Mouse (Mus musculus) C2C12 (cell line): ENCODE measurements at regions not wholly inside any gene's neighbourhood (a gene's known extent, or its start where the extent isn't known, plus 50 kb on each side); places are given as distances from the start of the nearest gene placed in this dataset.

ENCODE experiments used
- H3K27me3 ChIP-seq: one replicate; pipeline ENCODE4 v1.6.1; 2011; ENCODE audit not compliant: control insufficient read depth, insufficient read depth, insufficient read length
- H3K36me3 ChIP-seq: one replicate; pipeline ENCODE4 v1.6.1; 2011; ENCODE audit not compliant: control insufficient read depth, insufficient read depth
- H3K4me3 ChIP-seq: one replicate; pipeline ENCODE4 v1.5.1; 2011; ENCODE audit warnings: mild to moderate bottlenecking, control low read depth; ENCODE audit not compliant: poor library complexity, insufficient read depth, severe bottlenecking
- H3K79me2 ChIP-seq: one replicate; pipeline ENCODE4 v1.6.1; 2011; ENCODE audit not compliant: control insufficient read depth, insufficient read depth
- H3K79me3 ChIP-seq: one replicate; pipeline ENCODE4 v1.6.1; 2011; ENCODE audit warnings: low read depth, control low read depth
- H3ac ChIP-seq: one replicate; pipeline ENCODE3; 2011; ENCODE audit warnings: low read depth; ENCODE audit not compliant: control insufficient read depth, insufficient read length
- CEBPB ChIP-seq: IDR thresholded peaks from one replicate; pipeline ENCODE4 v1.6.1; 2011; ENCODE audit warnings: low read depth, mild to moderate bottlenecking, control low read depth, moderate library complexity
- CTCF ChIP-seq: IDR thresholded peaks from one replicate; pipeline ENCODE4 v1.5.1; 2011; ENCODE audit not compliant: control insufficient read depth, insufficient read depth, insufficient read length
- FOSL1 ChIP-seq: IDR thresholded peaks from one replicate; pipeline ENCODE4 v1.8.0; 2011; ENCODE audit warnings: mild to moderate bottlenecking, low read length; ENCODE audit not compliant: poor library complexity, insufficient read depth, severe bottlenecking
- MAX ChIP-seq: IDR thresholded peaks from one replicate; pipeline ENCODE4 v1.6.1; 2011; ENCODE audit warnings: mild to moderate bottlenecking, control low read depth
- MYOD1 ChIP-seq: IDR thresholded peaks from one replicate; pipeline ENCODE4 v1.6.1; 2011; ENCODE audit warnings: low read depth; ENCODE audit not compliant: control insufficient read depth, insufficient read length
- MYOG ChIP-seq: IDR thresholded peaks from one replicate; pipeline ENCODE4 v1.6.1; 2011; ENCODE audit not compliant: control insufficient read depth, insufficient read length; ENCODE audit errors: extremely low read depth
- USF1 ChIP-seq: IDR thresholded peaks from one replicate; pipeline ENCODE4 v1.6.1; 2011; ENCODE audit warnings: low read depth, mild to moderate bottlenecking, control low read depth, moderate library complexity

DNA sequence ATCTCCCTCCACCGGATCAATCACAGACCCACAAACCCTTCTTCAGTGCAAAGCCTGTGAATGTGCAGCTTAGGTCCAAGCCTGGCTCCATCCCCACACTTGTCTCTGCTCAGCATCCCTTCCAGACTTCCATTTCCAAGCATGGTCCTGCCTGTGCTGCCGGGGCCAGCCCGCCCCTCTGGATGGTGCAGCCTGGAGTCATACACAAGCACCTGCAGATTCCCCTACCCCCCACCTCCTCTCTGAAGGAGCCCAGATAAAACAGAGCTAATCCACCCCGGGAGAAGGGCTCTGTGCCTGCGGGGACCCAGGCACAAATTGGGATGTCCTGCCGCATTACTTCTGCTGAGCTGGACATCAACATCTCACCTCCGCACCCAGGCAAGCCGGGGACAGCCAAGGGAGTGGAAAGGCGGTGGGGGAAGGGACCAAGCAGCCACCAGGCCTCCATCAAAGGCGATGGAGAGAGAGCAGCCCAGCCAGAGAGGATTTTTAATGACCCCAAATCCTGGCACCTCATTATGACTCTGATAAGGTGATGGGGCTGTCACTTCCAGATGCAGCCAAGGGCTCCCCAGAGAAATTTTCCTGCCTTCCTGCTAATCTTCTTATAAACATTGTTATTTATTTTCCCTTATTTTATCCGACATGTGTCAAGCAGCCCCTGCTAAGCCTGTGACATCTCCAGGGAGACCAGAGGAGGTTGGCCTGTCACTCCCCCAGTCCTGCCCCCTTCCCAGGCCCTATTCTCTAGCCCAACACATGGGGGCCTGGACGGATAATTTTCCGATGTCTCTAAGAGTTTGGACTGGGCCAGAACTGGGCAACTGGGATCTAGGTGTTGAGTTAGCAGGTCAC lies 105.5 kb upstream of the Unc5b start:
- no peaks in the 10 kb centered on the region for H3K27me3 ChIP-seq
- H3K79me2 ChIP-seq, result no peaks in the 10 kb centered on the region
- H3K4me3 ChIP-seq, result no peak overlapping the region
- H3K79me3 ChIP-seq, result no peaks in the 10 kb centered on the region
- no peak for TF ChIP-seq MYOG
- no peak for TF ChIP-seq MAX
- TF ChIP-seq USF1, result no peak
- TF ChIP-seq CEBPB, result no peak
- no peak for TF ChIP-seq MYOD1
- TF ChIP-seq FOSL1, result no peak
- no peak for TF ChIP-seq CTCF
- no peaks in the 10 kb centered on the region for H3K36me3 ChIP-seq
- H3ac ChIP-seq, result no peak overlapping the region

DNA sequence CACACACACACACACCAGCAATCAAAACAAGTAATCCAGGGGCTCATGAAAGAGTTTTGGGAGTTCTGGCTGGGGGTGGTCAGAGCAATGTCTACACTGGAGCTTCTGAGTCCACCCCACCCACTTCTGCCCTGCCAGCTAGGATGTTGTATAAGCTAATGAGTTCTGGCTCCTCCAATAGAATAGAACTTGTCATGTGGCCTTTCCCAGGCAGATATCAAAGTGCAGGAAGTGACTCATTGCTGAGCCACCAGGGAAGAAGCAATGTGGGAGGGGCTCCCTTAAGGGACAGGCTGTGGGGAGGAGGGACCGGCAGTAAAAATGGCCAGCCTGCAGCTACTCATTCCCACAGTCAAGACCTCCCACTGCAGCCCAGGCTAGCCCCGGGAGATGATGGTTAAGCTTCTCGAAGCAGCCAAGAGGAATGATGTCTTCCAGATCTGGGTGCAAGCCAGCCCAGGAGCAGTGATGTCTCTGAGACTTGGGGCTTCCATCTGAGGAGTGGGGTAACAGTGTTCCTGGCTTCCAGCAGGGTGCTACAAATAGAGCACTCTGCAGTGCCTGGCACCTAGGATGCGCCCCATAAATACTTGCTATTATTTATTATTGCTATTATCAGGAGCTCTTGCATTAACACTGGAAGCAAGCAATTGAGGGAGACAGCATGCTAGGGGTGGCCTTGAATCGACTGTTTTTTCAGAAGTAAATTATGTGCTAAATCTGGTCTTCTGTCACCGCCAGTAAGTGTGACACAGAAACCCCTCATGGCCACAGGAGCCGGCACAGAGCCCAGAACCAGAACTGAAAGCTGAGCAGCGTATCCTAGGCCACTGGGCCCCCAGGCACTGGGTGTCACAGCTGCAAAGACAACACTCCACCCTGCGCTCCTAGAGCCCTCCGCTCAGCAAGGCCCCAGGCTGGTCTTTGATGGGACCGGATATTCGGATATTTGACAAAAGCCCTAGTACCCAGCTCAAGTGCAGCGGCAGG lies 103.2 kb upstream of the Unc5b start:
- Histone ChIP-seq H3K79me3 (no peaks in the 10 kb centered on the region), H3K36me3 (no peaks in the 10 kb centered on the region), H3K27me3 (no peaks in the 10 kb centered on the region), H3K4me3 (no peak overlapping the region), H3K79me2 (no peaks in the 10 kb centered on the region), H3ac (no peak overlapping the region)
- TF ChIP-seq MYOD1 (no peak), FOSL1 (peak; percentile 76), MAX (peak; percentile 86), USF1 (peak; percentile 89)

DNA sequence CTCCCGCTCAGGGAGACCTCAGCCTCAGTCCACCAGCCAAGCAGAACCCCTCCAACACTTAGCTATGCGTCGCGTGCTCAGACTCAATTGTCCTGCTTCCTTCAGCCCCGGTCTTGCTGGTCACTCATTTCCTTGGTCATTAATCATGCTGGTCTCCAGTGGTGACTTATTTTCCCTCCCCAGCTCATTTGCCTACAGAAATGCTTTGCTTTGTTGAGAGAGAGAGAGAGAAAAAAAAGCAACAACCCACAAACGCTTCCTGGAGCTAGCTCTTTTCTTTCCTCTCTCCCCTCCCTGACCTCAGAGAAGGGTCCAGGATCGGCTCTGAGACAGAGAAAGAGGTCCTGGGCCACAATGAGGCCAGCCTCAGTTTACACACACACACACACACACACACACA lies 102.5 kb upstream of the Unc5b start:
- Histone ChIP-seq H3K27me3 (no peaks in the 10 kb centered on the region), H3K79me3 (no peaks in the 10 kb centered on the region), H3K36me3 (no peaks in the 10 kb centered on the region), H3ac (peak overlapping the region; percentile 78), H3K4me3 (peak overlapping the region; percentile 25), H3K79me2 (no peaks in the 10 kb centered on the region)
- no peak for TF ChIP-seq FOSL1
- TF ChIP-seq CTCF, result no peak
- TF ChIP-seq MYOG, result no peak
- no peak for TF ChIP-seq CEBPB
- TF ChIP-seq USF1, result no peak
- no peak for TF ChIP-seq MYOD1
- no peak for TF ChIP-seq MAX

DNA sequence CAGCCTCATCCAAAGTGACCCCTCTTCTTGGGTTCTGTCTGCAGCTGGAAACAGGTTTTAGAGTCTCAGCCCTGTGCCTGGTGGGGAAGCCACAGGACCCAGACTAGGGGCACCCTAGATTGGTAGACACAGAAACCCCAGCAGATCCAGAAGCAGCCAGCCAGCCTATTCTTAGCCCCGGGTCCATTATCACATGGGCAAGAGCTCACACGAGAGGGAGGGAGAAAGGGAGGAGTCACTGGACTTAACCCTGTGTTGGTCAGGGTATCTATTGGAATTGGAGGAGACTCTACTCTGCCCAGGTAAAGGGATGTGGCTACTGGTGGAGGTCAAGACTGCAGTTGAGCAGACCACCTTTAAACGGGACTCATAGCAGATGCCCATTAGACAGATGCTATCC lies 101.5 kb upstream of the Unc5b start:
- Histone ChIP-seq H3K27me3 (no peaks in the 10 kb centered on the region), H3K4me3 (peak overlapping the region; percentile 25), H3K79me2 (no peaks in the 10 kb centered on the region), H3K36me3 (no peaks in the 10 kb centered on the region), H3ac (no peak overlapping the region), H3K79me3 (no peaks in the 10 kb centered on the region)
- TF ChIP-seq CEBPB (no peak), CTCF (no peak), USF1 (peak; percentile 48), FOSL1 (no peak)

DNA sequence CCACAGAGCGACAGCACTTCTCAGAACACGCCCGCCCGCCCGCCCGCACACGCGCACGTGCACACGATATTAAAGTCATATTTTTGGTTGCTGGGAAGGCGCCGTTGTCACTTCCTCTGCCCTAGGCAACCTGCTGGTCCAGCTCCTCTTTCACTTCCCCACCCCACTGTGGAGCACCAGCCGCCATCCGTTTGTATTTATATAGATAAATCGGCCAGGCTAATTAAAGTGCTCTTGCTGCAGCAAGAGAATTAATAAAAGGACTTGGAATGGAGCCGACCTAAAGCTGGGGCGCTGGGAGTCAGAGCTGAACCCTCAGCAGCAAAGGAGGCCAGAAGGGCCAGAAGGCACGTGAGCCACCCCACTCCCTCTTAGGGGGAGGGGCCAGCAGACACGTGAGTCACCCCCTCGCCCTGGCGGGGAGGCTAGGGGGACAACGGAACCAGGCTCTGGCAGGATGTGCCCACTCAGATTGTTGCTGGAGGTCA lies 100.6 kb upstream of the Unc5b start:
- H3K4me3 ChIP-seq, result no peak overlapping the region
- no peaks in the 10 kb centered on the region for H3K27me3 ChIP-seq
- H3K79me3 ChIP-seq, result no peaks in the 10 kb centered on the region
- H3K79me2 ChIP-seq, result no peaks in the 10 kb centered on the region
- TF ChIP-seq CEBPB (no peak), USF1 (peak; percentile 58)
- no peaks in the 10 kb centered on the region for H3K36me3 ChIP-seq
- H3ac ChIP-seq, result no peak overlapping the region

DNA sequence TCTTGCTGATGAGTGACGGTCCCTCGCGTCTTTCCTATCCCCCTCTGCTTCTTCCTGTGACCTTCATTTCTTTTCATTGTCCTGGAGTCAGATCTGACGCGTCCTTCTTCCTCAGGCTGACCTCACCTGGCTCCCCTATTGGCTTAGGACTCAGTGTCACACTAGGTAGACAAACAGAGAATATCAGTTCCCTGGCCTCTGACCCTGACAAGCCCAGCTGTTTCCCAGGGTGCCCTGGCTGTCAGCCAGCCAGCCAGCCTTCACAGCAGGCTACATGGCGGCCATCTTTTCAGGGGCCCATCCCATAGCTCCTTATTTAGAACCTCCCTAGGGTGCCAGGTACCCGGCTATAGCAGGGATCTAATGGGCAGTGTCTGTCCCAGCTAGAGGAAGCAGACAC lies 97.3 kb upstream of the Unc5b start:
- no peaks in the 10 kb centered on the region for H3K36me3 ChIP-seq
- no peaks in the 10 kb centered on the region for H3K79me2 ChIP-seq
- H3K4me3 ChIP-seq, result no peak overlapping the region
- no peak for TF ChIP-seq FOSL1
- no peak for TF ChIP-seq CEBPB
- no peak for TF ChIP-seq USF1
- TF ChIP-seq MYOD1, result no peak
- no peak for TF ChIP-seq MAX
- TF ChIP-seq MYOG, result no peak
- no peak for TF ChIP-seq CTCF
- no peaks in the 10 kb centered on the region for H3K27me3 ChIP-seq
- H3K79me3 ChIP-seq, result no peaks in the 10 kb centered on the region
- no peak overlapping the region for H3ac ChIP-seq
